Mouse (Mus musculus): ENCODE data around the gene Cbx4. TPM values are rescaled to one million over a fixed set of nuclear protein-coding genes. Genes with fewer than 3 reads are reported as not detected.

The Cbx4 gene
- polyA plus RNA-seq, 1 experiment from 2014 or later = 2.9 TPM

DNA sequence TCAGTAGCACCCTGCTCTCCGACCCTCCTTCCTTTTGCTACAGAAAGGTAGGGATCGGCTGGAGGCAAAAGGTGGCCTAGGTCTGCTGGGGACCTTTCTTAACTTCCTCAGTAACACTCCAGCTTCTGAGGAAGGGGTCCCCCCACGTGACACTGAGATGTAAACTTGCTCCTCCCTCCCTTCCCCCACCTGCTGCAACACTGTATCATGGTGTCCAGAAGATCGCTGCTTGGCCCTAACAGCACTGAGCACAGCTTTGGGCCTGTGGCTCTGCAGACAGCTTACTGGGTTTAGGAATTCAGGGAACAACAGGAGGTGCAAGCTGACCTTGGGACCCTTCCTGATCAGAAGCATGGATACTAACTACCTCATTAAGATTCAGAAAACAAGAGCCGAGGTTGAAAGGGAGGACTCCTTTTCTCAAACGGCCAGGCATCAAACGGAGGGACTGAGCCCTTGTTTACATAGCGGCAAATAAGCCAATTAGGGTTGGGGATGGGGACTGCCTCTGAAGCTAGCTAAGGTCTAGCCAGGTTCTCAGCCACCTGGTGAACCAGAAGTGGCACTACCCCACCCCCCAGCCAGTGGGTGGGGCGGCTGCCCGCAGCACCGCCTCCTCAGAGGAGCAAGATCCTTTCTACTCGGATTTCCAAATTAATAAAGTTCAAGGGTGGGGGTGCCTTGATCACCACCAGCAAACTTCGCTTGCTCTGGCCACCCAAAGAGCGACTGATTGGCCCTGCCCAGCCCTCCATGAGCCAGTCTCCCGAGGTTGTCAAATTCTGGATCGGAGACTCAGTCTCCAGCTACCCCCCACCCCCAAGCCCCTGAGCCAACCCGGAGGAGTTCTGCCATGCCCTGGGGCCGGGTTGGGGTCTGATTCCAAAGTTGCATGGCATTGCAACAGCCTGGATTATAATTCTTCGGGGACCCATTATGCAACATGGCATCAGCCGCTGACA, 3.1 kb downstream of the Cbx4 start:
- 32% methylated on average over 20 of the region's 20 CpGs for WGBS (ENCODE audit: insufficient replicate concordance)
- no peaks in the 10 kb centered on the region for H3K9me3 ChIP-seq (replicated peaks; ENCODE audit: control insufficient read depth, low read length)
- no peak for ATAC-seq (ENCODE audit: low read depth)
- peak overlapping the region; percentile 71 for H3K4me2 ChIP-seq (ENCODE audit: low read depth, low read length)
- no peak overlapping the region for H3K9ac ChIP-seq (ENCODE audit: low read depth, low read length)
- peaks cover 35% of the 10 kb centered on the region for H3K27me3 ChIP-seq (ENCODE audit: control insufficient read depth, insufficient read depth, low read depth, low read length)
- H3K36me3 ChIP-seq (ENCODE audit: control insufficient read depth, insufficient read depth) = peaks cover 13% of the 10 kb centered on the region
- H3K27ac ChIP-seq (ENCODE audit: low read length) = no peak overlapping the region
- H3K4me3 ChIP-seq (ENCODE audit: low read depth, low read length) = peak overlapping the region; percentile 5; the same call in 1 of the 2 replicates
- H3K4me1 ChIP-seq (ENCODE audit: control insufficient read depth, low read depth, low read length) = peaks cover 53% of the 10 kb centered on the region

DNA sequence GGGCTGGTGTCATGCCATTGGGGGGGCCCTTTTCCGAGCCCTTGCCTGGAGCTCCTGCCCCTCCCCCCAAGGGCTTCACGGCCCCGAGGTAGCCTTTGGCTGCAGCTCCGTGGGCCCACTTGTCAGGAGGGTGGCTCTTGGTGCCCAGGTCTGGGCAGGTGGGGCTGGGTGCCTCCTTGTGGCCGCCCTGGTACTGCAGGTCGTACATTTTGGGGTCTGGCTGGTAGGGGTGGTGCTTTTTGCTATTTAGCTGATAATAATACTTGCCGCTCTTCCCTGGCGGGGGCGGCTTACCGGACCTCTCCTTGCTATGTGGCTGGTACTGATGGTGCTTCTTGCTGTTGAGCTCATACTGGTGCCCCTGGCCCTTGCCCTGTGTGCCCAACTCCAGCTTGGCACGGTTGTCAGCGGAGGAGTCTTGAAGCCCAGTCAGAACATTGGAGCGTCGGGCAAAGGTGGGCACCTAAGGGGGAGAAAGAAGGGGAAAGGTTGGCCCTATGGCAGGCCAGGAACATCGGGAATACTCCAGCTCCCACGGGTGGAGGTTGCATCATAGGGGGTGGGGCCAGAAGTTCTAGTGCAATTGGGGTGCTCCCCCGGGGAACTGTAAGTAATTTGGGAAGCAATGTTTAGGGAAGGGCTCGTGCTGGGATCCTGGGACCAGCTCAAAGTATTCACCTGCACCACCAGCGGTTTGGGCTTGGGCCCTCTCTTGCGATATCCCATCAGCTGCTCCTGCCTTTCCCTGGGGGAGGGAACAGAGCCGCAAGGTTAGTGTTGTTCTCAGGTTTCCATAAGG, 4.0 kb downstream of the Cbx4 start:
- no peak overlapping the region for H3K4me2 ChIP-seq (ENCODE audit: low read depth, low read length)
- no peak overlapping the region for H3K27ac ChIP-seq (ENCODE audit: low read length)
- no peak overlapping the region for H3K4me3 ChIP-seq (ENCODE audit: low read depth, low read length)
- H3K9me3 ChIP-seq (replicated peaks; ENCODE audit: control insufficient read depth, low read length) = no peaks in the 10 kb centered on the region
- peaks cover 13% of the 10 kb centered on the region for H3K36me3 ChIP-seq (ENCODE audit: control insufficient read depth, insufficient read depth)
- WGBS (ENCODE audit: insufficient replicate concordance) = 41% methylated on average over 21 of the region's 21 CpGs
- H3K4me1 ChIP-seq (ENCODE audit: control insufficient read depth, low read depth, low read length) = peaks cover 46% of the 10 kb centered on the region
- peaks cover 26% of the 10 kb centered on the region for H3K27me3 ChIP-seq (ENCODE audit: control insufficient read depth, insufficient read depth, low read depth, low read length)
- no peak overlapping the region for H3K9ac ChIP-seq (ENCODE audit: low read depth, low read length)
- ATAC-seq (ENCODE audit: low read depth) = no peak

DNA sequence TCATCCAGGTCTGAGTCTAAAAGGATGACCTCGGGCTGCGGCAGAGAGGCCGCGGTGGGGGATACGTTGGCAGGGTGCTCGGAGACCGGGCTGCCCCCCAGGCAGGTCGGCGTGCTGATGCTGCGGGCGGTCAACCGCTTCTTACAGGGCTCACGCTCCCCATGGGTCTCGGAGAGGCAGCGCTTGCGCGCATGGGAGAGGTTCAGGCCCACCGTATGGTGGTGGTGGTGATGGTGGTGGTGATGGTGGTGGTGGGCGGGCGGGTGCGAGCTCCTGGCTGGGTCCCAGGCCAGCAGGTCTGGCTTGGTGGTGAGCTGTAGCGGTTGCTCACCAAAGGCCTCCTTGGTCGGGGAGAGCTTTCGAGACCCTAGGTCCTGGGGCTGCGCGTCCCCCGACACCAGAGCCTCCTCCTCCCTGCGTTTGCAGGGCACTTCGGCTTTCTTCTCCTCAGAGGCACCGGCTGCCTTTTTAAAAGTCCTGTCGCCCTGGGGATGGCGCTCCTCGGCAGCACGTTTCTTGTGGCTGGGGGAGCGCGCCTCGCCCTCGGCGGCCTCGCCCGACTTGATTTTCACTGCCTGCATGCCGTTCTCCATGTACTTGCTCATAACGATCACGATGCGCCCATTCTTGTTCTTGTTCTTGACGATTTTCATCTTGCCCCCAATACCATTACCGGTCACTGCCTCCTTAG, 4.7 kb downstream of the Cbx4 start:
- Histone ChIP-seq H3K9ac (ENCODE audit: low read depth, low read length) (no peak overlapping the region), H3K27ac (ENCODE audit: low read length) (no peak overlapping the region), H3K4me1 (ENCODE audit: control insufficient read depth, low read depth, low read length) (peaks cover 43% of the 10 kb centered on the region), H3K36me3 (ENCODE audit: control insufficient read depth, insufficient read depth) (peaks cover 13% of the 10 kb centered on the region), H3K9me3 (replicated peaks; ENCODE audit: control insufficient read depth, low read length) (no peaks in the 10 kb centered on the region), H3K4me2 (ENCODE audit: low read depth, low read length) (no peak overlapping the region), H3K27me3 (ENCODE audit: control insufficient read depth, insufficient read depth, low read depth, low read length) (peaks cover 19% of the 10 kb centered on the region), H3K4me3 (ENCODE audit: low read depth, low read length) (no peak overlapping the region)
- WGBS (ENCODE audit: insufficient replicate concordance) = 80% methylated on average over 47 of the region's 47 CpGs
- ATAC-seq (ENCODE audit: low read depth) = no peak

DNA sequence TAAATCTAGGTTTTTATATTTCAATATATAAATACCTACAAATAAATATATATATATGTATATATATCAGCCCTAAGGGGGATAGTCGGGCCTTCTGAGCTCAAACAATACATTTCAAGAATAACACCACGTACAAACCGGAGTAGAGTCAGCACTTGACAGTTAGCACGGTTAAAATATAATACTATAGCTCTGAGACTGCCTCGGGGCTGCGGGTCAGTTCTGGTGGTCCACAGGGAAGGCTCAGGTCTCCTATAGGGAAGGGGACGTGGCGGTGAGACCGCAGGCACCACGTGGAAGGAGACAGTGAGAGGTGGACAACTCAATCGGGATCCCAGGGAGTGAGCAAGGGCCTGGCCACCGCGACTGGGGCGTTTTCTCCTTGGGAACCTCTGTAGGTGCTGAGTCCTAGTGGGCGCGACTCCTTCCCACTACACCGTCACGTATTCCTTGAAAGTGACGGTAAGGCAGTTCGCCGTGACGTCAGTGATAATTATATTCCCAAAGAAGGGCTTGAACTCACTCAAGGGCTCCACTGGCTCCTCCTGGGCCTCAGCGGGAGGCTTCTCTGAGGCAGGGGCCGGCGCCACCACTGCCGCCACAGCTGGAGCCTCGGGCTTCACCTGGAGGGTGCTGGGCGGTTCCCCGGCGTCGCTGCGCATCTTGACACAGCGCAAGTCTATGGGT, 5.4 kb downstream of the Cbx4 start:
- H3K9me3 ChIP-seq (replicated peaks; ENCODE audit: control insufficient read depth, low read length) = no peaks in the 10 kb centered on the region
- H3K9ac ChIP-seq (ENCODE audit: low read depth, low read length) = no peak overlapping the region
- H3K4me2 ChIP-seq (ENCODE audit: low read depth, low read length) = no peak overlapping the region
- ATAC-seq (ENCODE audit: low read depth) = no peak
- H3K4me3 ChIP-seq (ENCODE audit: low read depth, low read length) = no peak overlapping the region
- no peak overlapping the region for H3K27ac ChIP-seq (ENCODE audit: low read length)
- WGBS (ENCODE audit: insufficient replicate concordance) = 70% methylated on average over 33 of the region's 33 CpGs
- H3K27me3 ChIP-seq (ENCODE audit: control insufficient read depth, insufficient read depth, low read depth, low read length) = peaks cover 12% of the 10 kb centered on the region
- peaks cover 43% of the 10 kb centered on the region for H3K4me1 ChIP-seq (ENCODE audit: control insufficient read depth, low read depth, low read length)
- H3K36me3 ChIP-seq (ENCODE audit: control insufficient read depth, insufficient read depth) = peaks cover 13% of the 10 kb centered on the region

DNA sequence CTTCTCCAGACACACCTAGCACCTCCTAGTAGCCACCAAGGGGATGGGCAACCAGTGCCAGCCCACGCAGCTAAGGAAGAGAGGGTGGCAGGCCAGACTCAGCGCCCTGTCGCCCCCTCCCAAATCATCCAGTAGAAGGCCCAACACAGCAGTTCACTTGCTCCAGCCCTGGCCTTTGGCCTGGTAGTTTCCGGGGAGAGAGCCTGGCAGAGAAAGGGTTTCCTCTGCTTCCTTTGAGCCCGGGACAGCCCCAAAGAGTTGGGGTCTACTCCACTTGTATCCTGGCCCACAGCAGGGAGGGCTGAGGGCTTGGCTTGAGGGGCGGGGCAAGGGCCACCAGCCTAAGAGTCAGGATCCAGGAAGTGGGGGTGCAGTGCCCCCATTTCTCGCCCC, 6.6 kb downstream of the Cbx4 start:
- Histone ChIP-seq H3K4me1 (ENCODE audit: control insufficient read depth, low read depth, low read length) (peaks cover 41% of the 10 kb centered on the region), H3K9me3 (replicated peaks; ENCODE audit: control insufficient read depth, low read length) (no peaks in the 10 kb centered on the region), H3K36me3 (ENCODE audit: control insufficient read depth, insufficient read depth) (peaks cover 13% of the 10 kb centered on the region), H3K4me2 (ENCODE audit: low read depth, low read length) (peak overlapping the region; percentile 17; the same call in 1 of the 2 replicates), H3K9ac (ENCODE audit: low read depth, low read length) (no peak overlapping the region), H3K27ac (ENCODE audit: low read length) (no peak overlapping the region), H3K27me3 (ENCODE audit: control insufficient read depth, insufficient read depth, low read depth, low read length) (peaks cover 3% of the 10 kb centered on the region; the same call in 1 of the 2 replicates), H3K4me3 (ENCODE audit: low read depth, low read length) (no peak overlapping the region)
- ATAC-seq (ENCODE audit: low read depth) = no peak
- 43% methylated on average over 7 of the region's 7 CpGs for WGBS (ENCODE audit: insufficient replicate concordance)

DNA sequence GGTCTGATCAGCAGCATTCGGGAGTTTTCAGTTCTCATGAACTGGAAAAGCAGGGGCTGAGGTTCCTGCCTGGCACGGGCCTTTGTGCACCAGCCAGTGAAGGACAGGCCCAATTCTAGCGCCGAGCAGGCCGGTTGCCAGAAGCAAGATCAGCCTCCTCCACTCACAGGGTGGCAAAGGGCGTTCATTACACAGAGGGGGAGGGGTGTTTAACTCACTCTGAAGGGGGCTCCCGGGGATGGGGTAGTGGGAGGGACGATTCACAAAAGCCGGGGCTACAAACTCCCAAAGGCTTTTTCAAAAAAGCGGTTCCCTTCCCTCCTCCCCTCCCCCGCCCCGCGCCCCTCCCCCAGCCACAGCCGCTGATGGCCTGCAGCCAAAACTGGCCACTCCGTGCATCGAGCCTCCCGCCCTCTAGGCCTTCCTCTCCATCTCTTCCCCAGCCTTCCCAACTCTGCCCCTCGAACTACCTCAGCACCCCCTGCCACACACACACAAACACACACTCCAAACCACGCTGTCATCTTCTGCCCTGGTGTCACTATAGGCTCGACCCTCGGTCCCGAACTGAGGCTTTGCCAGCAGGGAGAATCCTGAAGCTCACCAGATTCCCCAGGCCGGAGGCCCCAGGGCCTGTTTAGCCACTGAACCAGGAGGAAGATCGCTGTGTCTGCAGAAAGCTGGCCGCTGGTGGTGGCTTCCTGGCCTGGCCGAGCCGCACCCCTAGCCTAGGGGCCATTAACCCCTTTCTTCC, 7.2 kb downstream of the Cbx4 start:
- peaks cover 13% of the 10 kb centered on the region for H3K36me3 ChIP-seq (ENCODE audit: control insufficient read depth, insufficient read depth)
- H3K9me3 ChIP-seq (replicated peaks; ENCODE audit: control insufficient read depth, low read length) = no peaks in the 10 kb centered on the region
- H3K27me3 ChIP-seq (ENCODE audit: control insufficient read depth, insufficient read depth, low read depth, low read length) = no peaks in the 10 kb centered on the region
- H3K4me3 ChIP-seq (ENCODE audit: low read depth, low read length) = no peak overlapping the region
- H3K9ac ChIP-seq (ENCODE audit: low read depth, low read length) = no peak overlapping the region
- no peak overlapping the region for H3K27ac ChIP-seq (ENCODE audit: low read length)
- ATAC-seq (ENCODE audit: low read depth) = peak; percentile 43
- H3K4me1 ChIP-seq (ENCODE audit: control insufficient read depth, low read depth, low read length) = peaks cover 36% of the 10 kb centered on the region
- 27% methylated on average over 25 of the region's 27 CpGs for WGBS (ENCODE audit: insufficient replicate concordance)
- peak overlapping the region; percentile 17; the same call in 1 of the 2 replicates for H3K4me2 ChIP-seq (ENCODE audit: low read depth, low read length)

DNA sequence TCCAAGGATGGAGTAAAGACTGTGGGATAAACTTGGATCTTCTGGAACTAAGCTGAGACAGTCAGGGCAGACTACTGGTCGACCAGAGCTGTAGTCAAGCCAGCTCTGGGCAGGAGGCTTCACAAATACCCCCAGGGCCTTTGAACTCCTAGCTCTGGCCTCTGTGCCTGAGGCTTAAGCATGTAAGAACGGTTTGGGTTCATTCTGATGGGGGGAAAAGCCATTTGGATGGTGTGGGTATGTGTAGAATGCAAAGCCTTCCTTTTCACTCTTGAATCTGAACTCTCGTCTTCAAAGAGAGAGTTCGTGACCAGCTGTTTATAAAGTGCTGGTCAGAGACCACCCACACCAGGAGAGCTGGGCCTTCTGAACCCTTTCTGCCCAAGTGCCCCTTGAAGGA, 8.3 kb downstream of the Cbx4 start:
- WGBS (ENCODE audit: insufficient replicate concordance) = 62% methylated on average over 4 of the region's 4 CpGs
- Histone ChIP-seq H3K9ac (ENCODE audit: low read depth, low read length) (no peak overlapping the region), H3K4me2 (ENCODE audit: low read depth, low read length) (no peak overlapping the region), H3K27me3 (ENCODE audit: control insufficient read depth, insufficient read depth, low read depth, low read length) (peaks cover 2% of the 10 kb centered on the region; the same call in 1 of the 2 replicates), H3K4me1 (ENCODE audit: control insufficient read depth, low read depth, low read length) (peaks cover 25% of the 10 kb centered on the region), H3K9me3 (replicated peaks; ENCODE audit: control insufficient read depth, low read length) (no peaks in the 10 kb centered on the region), H3K36me3 (ENCODE audit: control insufficient read depth, insufficient read depth) (peaks cover 13% of the 10 kb centered on the region), H3K4me3 (ENCODE audit: low read depth, low read length) (no peak overlapping the region), H3K27ac (ENCODE audit: low read length) (no peak overlapping the region)
- ATAC-seq (ENCODE audit: low read depth) = no peak

DNA sequence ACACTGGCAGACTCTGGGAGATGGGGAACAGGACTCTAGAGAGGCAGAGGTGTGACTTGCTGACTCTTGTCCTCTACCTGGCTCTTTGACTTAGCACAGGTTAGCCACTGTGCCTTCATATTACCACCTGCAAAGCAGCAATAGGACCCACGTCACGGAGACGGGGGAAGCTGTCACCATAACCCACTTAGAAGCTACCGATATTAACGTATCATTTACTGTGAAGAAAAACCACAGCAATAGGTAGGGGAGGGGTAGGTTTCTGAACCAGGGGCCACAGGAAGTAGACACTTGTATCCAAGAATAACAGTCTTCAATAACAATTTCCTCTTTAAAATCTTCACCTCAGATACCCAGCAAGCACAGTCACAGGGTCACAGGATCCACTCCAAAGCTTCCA, 10.2 kb downstream of the Cbx4 start:
- Histone ChIP-seq H3K4me2 (ENCODE audit: low read depth, low read length) (no peak overlapping the region), H3K27ac (ENCODE audit: low read length) (no peak overlapping the region), H3K27me3 (ENCODE audit: control insufficient read depth, insufficient read depth, low read depth, low read length) (peaks cover 2% of the 10 kb centered on the region; the same call in 1 of the 2 replicates), H3K4me3 (ENCODE audit: low read depth, low read length) (no peak overlapping the region), H3K4me1 (ENCODE audit: control insufficient read depth, low read depth, low read length) (peaks cover 14% of the 10 kb centered on the region), H3K36me3 (ENCODE audit: control insufficient read depth, insufficient read depth) (peaks cover 3% of the 10 kb centered on the region), H3K9ac (ENCODE audit: low read depth, low read length) (no peak overlapping the region), H3K9me3 (replicated peaks; ENCODE audit: control insufficient read depth, low read length) (no peaks in the 10 kb centered on the region)
- ATAC-seq (ENCODE audit: low read depth) = no peak
- 18% methylated on average over 5 of the region's 5 CpGs for WGBS (ENCODE audit: insufficient replicate concordance)

Data from liver, embryonic 16.5 days (tissue).